Mouse (Mus musculus): Measurements from ENCODE around the gene Mfsd9.

Gene Mfsd9

GRCm38 (mm10) chr1:40790324-40791141 lies at the start of gene Mfsd9:
Mfsd9 (minus strand) TSS chr1:40790687.
- in situ Hi-C loops (cut with MboI, MseI): no loop called here

GRCm38 (mm10) chr1:40835468-40835867 lies 45.0 kb upstream of the Mfsd9 start:
- in situ Hi-C loops (cut with MboI, MseI): no loop called here

DNA sequence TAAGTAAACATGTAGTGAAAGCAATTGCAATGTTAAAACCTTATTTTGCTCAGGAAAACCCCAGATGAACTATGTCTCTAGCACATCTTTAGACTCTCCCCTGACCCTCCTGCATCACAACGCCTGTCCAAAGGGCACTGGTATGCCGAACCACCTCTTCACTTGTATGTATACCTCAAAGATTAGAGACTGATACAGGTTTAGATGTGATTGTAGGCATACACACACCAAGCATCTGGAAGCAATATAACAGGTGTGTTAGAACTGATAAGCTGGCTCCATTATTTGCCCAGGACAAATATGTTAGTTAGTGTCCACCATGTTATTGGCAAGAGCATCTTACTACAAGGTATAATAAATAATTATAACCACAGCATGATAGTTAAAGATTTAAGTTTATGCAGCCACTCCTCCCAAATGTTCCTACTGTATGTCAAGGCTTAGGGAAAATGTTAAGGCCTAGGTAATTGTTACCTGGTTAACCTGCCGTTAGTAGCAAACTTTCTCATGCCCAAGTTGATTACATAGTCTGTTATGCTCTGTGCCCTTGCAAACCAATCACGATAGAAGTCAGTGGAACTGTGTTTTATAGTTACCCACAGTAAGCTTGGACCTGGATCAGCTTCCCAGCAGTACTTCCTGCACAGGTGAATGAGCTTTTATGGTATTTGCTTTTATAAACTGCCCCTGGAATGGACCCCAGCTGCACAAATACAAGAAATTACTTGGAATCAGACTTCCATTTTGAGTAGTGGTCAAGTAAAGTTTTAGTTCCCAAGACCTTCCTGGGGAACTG lies 40.4 kb upstream of the Mfsd9 start:
- in situ Hi-C loops (cut with MboI, MseI): no loop called here

DNA sequence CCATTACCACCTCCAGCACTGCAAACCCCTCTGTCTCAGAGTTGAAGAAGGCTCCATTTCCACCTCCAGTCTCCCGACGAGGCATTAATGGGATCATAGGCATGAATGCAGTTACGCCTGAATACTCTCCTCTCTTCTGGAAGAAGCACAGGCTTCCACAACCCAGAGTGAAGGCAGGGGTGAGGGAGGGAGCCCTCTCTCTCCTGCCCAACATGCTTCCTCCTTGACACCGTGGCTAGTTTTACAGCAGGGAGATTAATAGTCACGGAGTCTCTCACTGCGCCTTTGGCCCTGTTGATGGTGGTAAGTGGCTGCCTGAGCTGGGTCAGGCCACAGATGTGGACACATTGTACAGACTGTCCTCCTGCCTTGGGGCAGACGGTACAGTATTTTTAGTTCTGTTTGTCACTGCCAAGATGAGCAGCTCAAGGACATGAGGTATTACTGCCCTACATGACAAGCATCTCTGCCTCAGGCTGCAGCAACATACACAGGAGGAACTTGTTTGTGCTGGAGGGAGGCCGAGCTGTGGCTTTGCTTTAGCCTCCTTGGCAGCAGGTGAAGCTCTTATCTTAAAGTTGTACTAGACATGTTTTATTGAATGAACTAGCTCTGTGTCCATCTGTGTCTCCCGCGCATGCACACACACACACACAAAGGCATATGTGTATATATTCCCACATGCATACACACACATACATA lies 38.9 kb upstream of the Mfsd9 start:
- in situ Hi-C loops (cut with MboI, MseI): no loop called here

DNA sequence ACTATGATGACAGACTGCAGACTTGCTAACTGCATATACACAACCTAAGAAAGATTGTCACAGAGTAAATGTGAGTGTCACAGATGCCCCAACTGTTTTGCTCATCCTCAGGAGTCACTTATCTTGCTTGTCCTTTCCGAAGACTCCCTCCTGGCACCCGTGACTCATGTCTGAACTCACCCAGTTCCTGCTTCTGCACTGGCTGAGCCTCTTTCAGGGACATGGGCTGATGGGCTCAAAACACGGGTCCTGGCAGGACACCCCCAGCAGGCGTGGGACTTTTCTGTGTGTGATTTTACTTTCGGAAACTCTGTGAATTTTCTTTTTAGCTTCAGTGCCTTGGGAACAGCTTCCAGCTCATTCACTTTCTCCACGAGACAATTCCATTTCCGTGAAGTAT lies 35.3 kb upstream of the Mfsd9 start:
- in situ Hi-C loops (cut with MboI, MseI): no loop called here

DNA sequence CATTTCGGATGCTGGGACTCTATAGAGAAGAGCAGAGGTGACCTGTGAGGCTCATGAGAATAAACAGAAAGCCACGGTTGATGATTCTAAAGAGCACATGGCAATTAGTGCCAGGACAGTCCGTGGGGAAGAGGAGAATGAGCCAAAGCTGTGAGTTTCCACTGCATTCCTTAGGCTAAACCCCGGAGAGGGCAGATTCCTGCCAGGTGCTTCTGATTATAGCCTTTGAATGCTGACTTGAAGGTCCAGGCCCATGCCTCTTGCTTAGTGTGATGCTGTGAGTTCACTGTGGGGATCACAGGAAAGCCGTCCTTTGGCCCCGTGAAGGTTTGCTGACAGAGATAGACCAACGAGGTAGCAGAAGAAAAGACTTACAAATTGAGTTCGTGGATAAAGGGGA lies 34.4 kb upstream of the Mfsd9 start:
- in situ Hi-C loops (cut with MboI, MseI): no loop called here

DNA sequence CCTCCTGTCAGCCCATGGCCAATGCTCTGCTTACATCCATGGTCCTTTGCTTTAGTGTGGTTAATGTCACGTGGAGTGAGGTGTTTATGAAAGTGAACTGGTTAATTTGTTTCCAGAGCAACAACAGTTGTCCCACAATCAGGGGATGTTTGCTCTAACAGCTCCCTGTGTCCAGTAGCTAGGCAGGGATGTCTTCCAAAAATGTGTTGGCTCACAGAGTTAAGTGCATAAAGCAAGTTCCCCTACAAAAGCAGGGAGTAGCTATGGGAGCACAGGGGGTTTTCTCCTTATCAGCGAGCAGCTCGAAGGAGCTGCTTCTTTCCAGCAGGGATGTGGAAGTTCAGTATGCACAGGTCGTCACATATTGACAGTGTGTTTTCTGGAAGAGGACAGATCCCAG lies 34.0 kb upstream of the Mfsd9 start:
- in situ Hi-C loops (cut with MboI, MseI): no loop called here

GRCm38 (mm10) chr1:40815071-40815845 lies 24.8 kb upstream of the Mfsd9 start:
- in situ Hi-C loops (cut with MboI, MseI): no loop called here

- in situ Hi-C loops (cut with MboI, MseI): no loop called here
Measured at GRCm38 (mm10) chr1:40808643-40809042, 18.2 kb upstream of the Mfsd9 start.

- in situ Hi-C loops (cut with MboI, MseI): no loop called here
Measured at GRCm38 (mm10) chr1:40805891-40806290, 15.4 kb upstream of the Mfsd9 start.

DNA sequence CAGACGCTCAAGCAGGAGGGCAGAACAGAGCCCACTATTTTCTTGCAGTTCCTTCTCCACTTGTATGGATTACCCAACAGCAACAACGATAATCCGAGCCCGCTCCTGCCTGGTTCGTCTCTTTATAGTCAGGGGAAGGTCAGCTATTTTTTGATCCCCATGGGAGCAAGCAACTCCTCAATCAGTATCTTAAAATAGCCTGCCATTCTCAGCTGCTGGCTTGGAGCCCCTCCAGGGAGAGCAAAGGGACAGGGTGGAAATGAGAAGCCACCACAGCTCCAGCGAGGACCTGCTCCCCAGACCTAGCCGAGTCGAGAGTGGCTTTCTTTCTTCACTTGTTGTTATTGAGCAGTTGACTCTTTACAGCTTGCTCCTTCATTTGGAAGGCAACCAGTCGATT lies 14.9 kb upstream of the Mfsd9 start, which contains the start of gene Tmem182:
Gene Tmem182, plus strand, starts transcription at position 251 of the 400 bp plus-strand sequence.
- in situ Hi-C loops (cut with MboI, MseI): no loop called here

GRCm38 (mm10) chr1:40804118-40804517 lies 13.6 kb upstream of the Mfsd9 start:
- in situ Hi-C loops (cut with MboI, MseI): no loop called here

DNA sequence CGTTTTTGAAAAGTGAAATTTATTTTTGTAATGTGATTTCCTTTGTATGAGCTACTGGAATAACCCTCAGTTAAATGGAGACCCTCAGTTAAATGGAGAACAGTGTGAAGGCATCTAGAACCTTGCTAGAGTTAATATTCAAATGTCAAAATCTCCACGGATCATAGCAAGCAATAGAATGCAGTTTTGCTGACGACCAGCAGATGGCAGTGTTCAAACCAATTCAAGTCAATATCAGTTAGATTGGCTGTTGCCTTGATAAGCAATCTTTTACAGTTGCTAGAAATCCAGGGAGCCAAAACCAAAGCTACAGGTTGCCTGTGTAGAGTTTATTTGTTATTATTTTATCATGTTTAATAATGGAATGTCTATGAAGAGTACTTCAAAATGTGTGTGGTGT lies 12.3 kb upstream of the Mfsd9 start:
- in situ Hi-C loops (cut with MboI, MseI): no loop called here

DNA sequence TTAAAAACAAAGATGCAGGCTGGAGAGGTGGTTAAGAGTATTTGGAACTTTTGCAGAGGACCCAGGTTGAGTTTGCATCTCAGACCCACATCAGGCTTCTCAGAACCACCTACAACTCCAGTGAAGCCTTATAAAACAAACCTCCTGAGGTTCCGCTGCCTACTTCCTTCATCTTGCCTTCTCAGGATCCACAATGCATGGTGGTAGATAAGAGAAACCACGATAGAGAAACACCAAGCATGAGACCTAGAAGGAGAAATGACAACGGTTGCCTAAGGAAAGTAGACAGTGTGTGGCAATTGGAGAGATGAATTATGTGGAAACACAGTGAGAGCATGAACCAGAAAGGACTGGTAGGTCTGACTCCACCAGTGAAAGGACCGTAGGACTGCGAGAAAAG lies 10.4 kb upstream of the Mfsd9 start:
- in situ Hi-C loops (cut with MboI, MseI): no loop called here

DNA sequence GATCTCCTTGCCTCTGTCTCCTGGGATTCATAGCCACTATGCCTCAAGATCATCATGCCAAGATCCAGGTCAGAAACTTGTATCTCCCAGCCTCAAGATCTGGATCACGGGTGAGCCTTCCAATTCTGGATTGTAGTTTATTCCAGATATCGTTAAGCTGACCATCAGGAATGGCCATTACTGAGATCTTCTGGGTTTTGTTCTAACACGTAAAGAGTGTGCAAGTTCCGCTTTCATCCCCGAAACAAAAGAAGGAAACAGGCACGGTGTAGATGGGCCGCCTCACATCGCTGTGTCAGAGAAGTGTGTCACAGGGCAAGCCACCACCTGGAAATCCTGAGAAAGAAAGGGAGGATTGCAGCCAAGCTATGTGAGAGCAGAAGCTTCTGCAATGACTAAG lies 8.6 kb upstream of the Mfsd9 start:
- in situ Hi-C loops (cut with MboI, MseI): no loop called here

DNA sequence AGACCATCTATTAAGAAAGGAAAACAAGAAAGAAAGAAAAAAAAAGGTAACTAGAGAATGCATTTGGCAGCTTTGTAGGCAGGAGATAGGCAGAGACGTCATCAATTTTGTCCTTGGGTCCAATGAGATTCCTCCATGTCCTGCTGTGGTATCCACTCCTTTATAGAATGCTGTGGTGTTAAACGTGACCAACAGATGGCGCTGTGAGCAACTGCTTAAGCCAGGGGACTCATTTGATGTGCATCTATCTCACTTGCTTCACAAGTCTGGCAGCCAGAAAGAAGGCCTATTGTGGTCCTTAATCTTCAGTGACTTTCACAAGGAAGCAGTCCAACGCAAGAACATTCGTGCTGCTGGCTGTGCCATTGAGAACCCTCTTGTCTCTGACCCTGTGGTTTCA lies 6.9 kb upstream of the Mfsd9 start:
- in situ Hi-C loops (cut with MboI, MseI): no loop called here

DNA sequence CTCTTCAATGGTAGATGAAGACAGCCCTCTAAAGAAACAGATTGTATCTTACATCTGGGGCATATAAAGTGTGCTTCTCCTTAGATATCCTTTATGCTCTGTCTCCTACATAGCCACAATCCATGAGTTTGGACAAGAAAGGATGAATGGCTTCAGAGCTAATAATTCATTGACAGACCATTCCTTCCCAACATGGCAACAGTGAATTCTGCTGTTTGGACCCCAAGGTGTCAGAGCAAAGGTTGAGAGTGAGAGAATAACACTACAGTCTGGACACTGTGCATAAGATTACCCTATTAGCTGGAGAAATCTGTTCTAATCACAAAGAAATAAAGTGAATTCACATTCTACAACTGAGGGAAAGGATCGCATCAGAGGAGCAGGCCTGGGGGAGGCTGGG lies 5.0 kb upstream of the Mfsd9 start:
- in situ Hi-C loops (cut with MboI, MseI): no loop called here

DNA sequence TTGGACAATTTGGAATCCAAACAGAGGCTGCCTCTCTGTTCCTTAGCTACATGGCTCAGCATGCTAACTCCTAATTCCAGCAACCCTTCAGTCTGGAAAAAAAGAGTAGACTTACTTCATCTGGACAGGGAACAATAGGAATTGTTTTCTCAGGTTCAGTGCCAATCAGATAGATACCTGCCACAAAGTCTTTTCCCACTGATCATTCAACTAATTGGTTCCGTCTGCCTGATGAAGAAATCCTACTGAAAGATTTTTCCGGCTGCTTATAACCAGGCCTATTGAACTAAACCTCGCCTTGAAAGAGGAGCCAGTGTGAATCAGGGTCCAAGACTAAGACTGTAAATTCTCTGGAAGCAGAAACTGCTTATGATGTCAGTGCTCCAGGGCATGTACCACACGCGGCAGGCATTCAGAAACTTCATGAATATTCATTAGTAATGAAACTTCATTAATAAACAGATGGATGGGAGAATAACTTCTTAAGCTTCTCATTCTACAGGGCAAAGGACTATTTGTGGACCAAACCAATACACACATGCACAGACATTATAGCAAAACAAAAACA lies 737 bp downstream of the Mfsd9 start:
- in situ Hi-C loops (cut with MboI, MseI): no loop called here

- in situ Hi-C loops (cut with MboI, MseI): no loop called here
Measured at GRCm38 (mm10) chr1:40788956-40789355, 1.5 kb downstream of the Mfsd9 start.

GRCm38 (mm10) chr1:40785876-40786445 lies 4.5 kb downstream of the Mfsd9 start:
- in situ Hi-C loops (cut with MboI, MseI): no loop called here

DNA sequence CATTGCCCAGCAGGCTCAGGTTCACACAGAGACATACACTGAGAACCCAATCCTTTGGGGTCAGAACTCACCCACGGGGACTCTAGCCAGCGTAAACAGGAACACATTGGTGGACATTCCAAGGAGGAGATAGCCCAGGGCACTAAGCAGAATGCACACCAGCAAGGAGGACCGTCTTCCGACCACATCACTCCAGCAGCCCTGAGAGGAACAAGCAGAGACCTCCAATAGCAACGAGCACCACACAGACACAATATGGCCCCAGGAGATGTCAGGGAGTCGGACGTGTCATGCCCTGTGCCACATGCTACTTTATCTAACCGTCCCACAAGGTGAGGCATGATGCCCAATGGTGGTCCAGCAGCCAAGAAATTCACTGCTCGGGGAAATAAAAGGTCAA lies 6.2 kb downstream of the Mfsd9 start:
- in situ Hi-C loops (cut with MboI, MseI): no loop called here

All from T-helper 1 cell (primary cell).